Mouse (Mus musculus): ENCODE results near the gene Atxn1. TPM values are rescaled to one million over a fixed set of nuclear protein-coding genes. Genes with fewer than 3 reads are reported as not detected.

Atxn1 gene
- polyA plus RNA-seq, 1 experiment from 2014 or later: 6.8 TPM

GRCm38 (mm10) chr13:45749222-45749621, 215.6 kb downstream of the Atxn1 start:
- Histone ChIP-seq H3K9ac (ENCODE audit: low read depth, low read length) (no peak overlapping the region), H3K27ac (peak overlapping the region; percentile 57; the same call in 1 of the 2 replicates), H3K4me3 (replicated peaks; ENCODE audit: low read depth, low read length) (no peak overlapping the region), H3K36me3 (ENCODE audit: insufficient read depth, low read length) (no peaks in the 10 kb centered on the region), H3K9me3 (replicated peaks; ENCODE audit: low read length) (no peaks in the 10 kb centered on the region), H3K4me1 (replicated peaks; ENCODE audit: insufficient read depth, low read length) (no peaks in the 10 kb centered on the region; the same call in 1 of the 2 replicates), H3K4me2 (ENCODE audit: low read length) (no peak overlapping the region), H3K27me3 (ENCODE audit: insufficient read depth, low read length) (no peaks in the 10 kb centered on the region)
- 63% methylated on average over 8 of the region's 8 CpGs for WGBS
- TF ChIP-seq CTCF (IDR thresholded peaks at IDR 0.05; ENCODE audit: low read depth): no peak
- DNase-seq (ENCODE audit: low spot score) (no peak), ATAC-seq (replicated peaks; ENCODE audit: low FRiP score, low read depth) (no peak)

- Histone ChIP-seq H3K27me3 (ENCODE audit: insufficient read depth, low read length) (no peaks in the 10 kb centered on the region), H3K9me3 (replicated peaks; ENCODE audit: low read length) (no peaks in the 10 kb centered on the region), H3K27ac (no peak overlapping the region), H3K36me3 (ENCODE audit: insufficient read depth, low read length) (no peaks in the 10 kb centered on the region), H3K4me1 (replicated peaks; ENCODE audit: insufficient read depth, low read length) (no peaks in the 10 kb centered on the region; the same call in 1 of the 2 replicates), H3K4me2 (ENCODE audit: low read length) (no peak overlapping the region), H3K9ac (ENCODE audit: low read depth, low read length) (no peak overlapping the region), H3K4me3 (replicated peaks; ENCODE audit: low read depth, low read length) (no peak overlapping the region)
- 67% methylated on average over 4 of the region's 4 CpGs for WGBS
- ATAC-seq (replicated peaks; ENCODE audit: low FRiP score, low read depth): no peak
- peak; percentile 26 for DNase-seq (ENCODE audit: low spot score)
- no peak for TF ChIP-seq CTCF (IDR thresholded peaks at IDR 0.05; ENCODE audit: low read depth)
Observed at GRCm38 (mm10) chr13:45748691-45749090, 216.1 kb downstream of the Atxn1 start.

GRCm38 (mm10) chr13:45745851-45746773, 218.7 kb downstream of the Atxn1 start:
- Histone ChIP-seq H3K4me1 (replicated peaks; ENCODE audit: insufficient read depth, low read length) (no peaks in the 10 kb centered on the region; the same call in 1 of the 2 replicates), H3K27ac (no peak overlapping the region), H3K4me3 (replicated peaks; ENCODE audit: low read depth, low read length) (no peak overlapping the region), H3K36me3 (ENCODE audit: insufficient read depth, low read length) (no peaks in the 10 kb centered on the region), H3K27me3 (ENCODE audit: insufficient read depth, low read length) (no peaks in the 10 kb centered on the region), H3K4me2 (ENCODE audit: low read length) (no peak overlapping the region), H3K9me3 (replicated peaks; ENCODE audit: low read length) (no peaks in the 10 kb centered on the region), H3K9ac (ENCODE audit: low read depth, low read length) (no peak overlapping the region)
- 58% methylated on average over 12 of the region's 12 CpGs for WGBS
- DNase-seq (ENCODE audit: low spot score) (peak; percentile 58), ATAC-seq (replicated peaks; ENCODE audit: low FRiP score, low read depth) (no peak)
- TF ChIP-seq CTCF (IDR thresholded peaks at IDR 0.05; ENCODE audit: low read depth): peak; percentile 57

GRCm38 (mm10) chr13:45744803-45745432, 219.9 kb downstream of the Atxn1 start:
- Histone ChIP-seq H3K27ac (no peak overlapping the region), H3K9ac (ENCODE audit: low read depth, low read length) (no peak overlapping the region), H3K4me3 (replicated peaks; ENCODE audit: low read depth, low read length) (no peak overlapping the region), H3K27me3 (ENCODE audit: insufficient read depth, low read length) (no peaks in the 10 kb centered on the region), H3K4me2 (ENCODE audit: low read length) (no peak overlapping the region), H3K9me3 (replicated peaks; ENCODE audit: low read length) (no peaks in the 10 kb centered on the region), H3K36me3 (ENCODE audit: insufficient read depth, low read length) (no peaks in the 10 kb centered on the region), H3K4me1 (replicated peaks; ENCODE audit: insufficient read depth, low read length) (no peaks in the 10 kb centered on the region; the same call in 1 of the 2 replicates)
- 84% methylated on average over 7 of the region's 7 CpGs for WGBS
- DNase-seq (ENCODE audit: low spot score) (no peak), ATAC-seq (replicated peaks; ENCODE audit: low FRiP score, low read depth) (no peak)
- TF ChIP-seq CTCF (IDR thresholded peaks at IDR 0.05; ENCODE audit: low read depth): no peak

GRCm38 (mm10) chr13:45743848-45744247, 221.0 kb downstream of the Atxn1 start:
- WGBS: 59% methylated on average over 7 of the region's 7 CpGs

GRCm38 (mm10) chr13:45740369-45740768, 224.4 kb downstream of the Atxn1 start:
- no peaks in the 10 kb centered on the region for H3K4me1 ChIP-seq (replicated peaks; ENCODE audit: insufficient read depth, low read length)
- no peaks in the 10 kb centered on the region for H3K9me3 ChIP-seq (replicated peaks; ENCODE audit: low read length)
- TF ChIP-seq CTCF (IDR thresholded peaks at IDR 0.05; ENCODE audit: low read depth): no peak
- H3K9ac ChIP-seq (ENCODE audit: low read depth, low read length): no peak overlapping the region
- ATAC-seq (replicated peaks; ENCODE audit: low FRiP score, low read depth): no peak
- no peaks in the 10 kb centered on the region for H3K27me3 ChIP-seq (ENCODE audit: insufficient read depth, low read length)
- no peak overlapping the region for H3K27ac ChIP-seq
- no peaks in the 10 kb centered on the region for H3K36me3 ChIP-seq (ENCODE audit: insufficient read depth, low read length)
- H3K4me3 ChIP-seq (replicated peaks; ENCODE audit: low read depth, low read length): no peak overlapping the region
- no peak for DNase-seq (ENCODE audit: low spot score)
- 83% methylated on average over 12 of the region's 12 CpGs for WGBS
- H3K4me2 ChIP-seq (ENCODE audit: low read length): no peak overlapping the region

More at GRCm38 (mm10) chr13:45743848-45744247, 221.0 kb downstream of the Atxn1 start:
- Histone ChIP-seq H3K27ac (no peak overlapping the region), H3K9me3 (replicated peaks; ENCODE audit: low read length) (no peaks in the 10 kb centered on the region), H3K4me1 (replicated peaks; ENCODE audit: insufficient read depth, low read length) (no peaks in the 10 kb centered on the region; the same call in 1 of the 2 replicates), H3K4me2 (ENCODE audit: low read length) (no peak overlapping the region), H3K27me3 (ENCODE audit: insufficient read depth, low read length) (no peaks in the 10 kb centered on the region), H3K36me3 (ENCODE audit: insufficient read depth, low read length) (no peaks in the 10 kb centered on the region), H3K9ac (ENCODE audit: low read depth, low read length) (no peak overlapping the region), H3K4me3 (replicated peaks; ENCODE audit: low read depth, low read length) (no peak overlapping the region)
- no peak for TF ChIP-seq CTCF (IDR thresholded peaks at IDR 0.05; ENCODE audit: low read depth)
- ATAC-seq (replicated peaks; ENCODE audit: low FRiP score, low read depth): no peak
- no peak for DNase-seq (ENCODE audit: low spot score)
